Mouse (Mus musculus): ENCODE results near the gene Ninj2. TPM values are rescaled to one million over a fixed set of nuclear protein-coding genes. Genes with fewer than 3 reads are reported as not detected.

The Ninj2 gene
- polyA plus RNA-seq, 1 experiment from 2014 or later = not detected

DNA sequence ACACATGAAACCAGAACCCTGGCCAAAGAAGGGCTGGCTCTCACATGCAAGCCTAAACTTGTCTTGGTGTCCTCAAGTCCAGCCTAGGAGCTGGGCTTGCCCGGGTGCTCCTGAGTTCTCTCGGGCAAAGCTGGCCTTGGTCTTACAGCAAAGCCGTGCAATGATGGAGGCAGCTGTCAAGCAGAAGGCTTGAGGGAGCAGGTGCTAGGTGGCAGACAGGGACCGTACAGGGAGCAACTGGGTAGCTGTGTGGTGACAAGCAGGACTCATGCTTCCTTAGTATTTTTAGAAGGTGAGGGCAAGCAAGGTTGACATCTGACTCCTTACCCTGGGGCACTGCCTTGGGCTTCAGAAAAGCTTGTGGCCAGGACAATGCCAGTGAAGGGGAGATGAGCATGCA is 90.6 kb downstream of the Ninj2 start:
- Histone ChIP-seq H3K4me2 (replicated peaks; ENCODE audit: low read depth, low read length) (no peak overlapping the region), H3K4me1 (replicated peaks; ENCODE audit: control insufficient read depth, insufficient read depth, low read length) (0 out of 2 replicates have a peak, but pooled peaks cover 3% of the 10 kb centered on the region), H3K4me3 (ENCODE audit: low read depth, low read length) (no peak overlapping the region), H3K9me3 (ENCODE audit: control insufficient read depth, low read length) (no peaks in the 10 kb centered on the region), H3K36me3 (ENCODE audit: control insufficient read depth, insufficient read depth, low read length) (no peaks in the 10 kb centered on the region), H3K27ac (ENCODE audit: low read depth, low read length) (no peak overlapping the region), H3K27me3 (ENCODE audit: control insufficient read depth, insufficient read depth, low read length) (no peaks in the 10 kb centered on the region), H3K9ac (ENCODE audit: low read depth, low read length) (no peak overlapping the region)
- DNase-seq (ENCODE audit: low spot score) (no peak), ATAC-seq (ENCODE audit: low FRiP score) (no peak)
- WGBS = 88% methylated on average over 4 of the region's 4 CpGs

- H3K9me3 ChIP-seq (ENCODE audit: control insufficient read depth, low read length) = no peaks in the 10 kb centered on the region
- no peak overlapping the region for H3K27ac ChIP-seq (ENCODE audit: low read depth, low read length)
- H3K27me3 ChIP-seq (ENCODE audit: control insufficient read depth, insufficient read depth, low read length) = no peaks in the 10 kb centered on the region
- ATAC-seq (ENCODE audit: low FRiP score) (no peak), DNase-seq (ENCODE audit: low spot score) (no peak)
- 86% methylated on average over 12 of the region's 12 CpGs for WGBS
- no peak overlapping the region for H3K4me2 ChIP-seq (replicated peaks; ENCODE audit: low read depth, low read length)
- no peak overlapping the region for H3K4me3 ChIP-seq (ENCODE audit: low read depth, low read length)
- H3K9ac ChIP-seq (ENCODE audit: low read depth, low read length) = no peak overlapping the region
- no peaks in the 10 kb centered on the region for H3K36me3 ChIP-seq (ENCODE audit: control insufficient read depth, insufficient read depth, low read length)
- 0 out of 2 replicates have a peak, but pooled peaks cover 3% of the 10 kb centered on the region for H3K4me1 ChIP-seq (replicated peaks; ENCODE audit: control insufficient read depth, insufficient read depth, low read length)
Measured at GRCm38 (mm10) chr6:120185012-120185730, 92.0 kb downstream of the Ninj2 start.

GRCm38 (mm10) chr6:120185756-120186155 is 92.6 kb downstream of the Ninj2 start:
- 51% methylated on average over 7 of the region's 7 CpGs for WGBS
- no peak overlapping the region for H3K4me3 ChIP-seq (ENCODE audit: low read depth, low read length)
- H3K27ac ChIP-seq (ENCODE audit: low read depth, low read length) = no peak overlapping the region
- no peaks in the 10 kb centered on the region for H3K27me3 ChIP-seq (ENCODE audit: control insufficient read depth, insufficient read depth, low read length)
- 0 out of 2 replicates have a peak, but pooled peaks cover 3% of the 10 kb centered on the region for H3K4me1 ChIP-seq (replicated peaks; ENCODE audit: control insufficient read depth, insufficient read depth, low read length)
- H3K36me3 ChIP-seq (ENCODE audit: control insufficient read depth, insufficient read depth, low read length) = no peaks in the 10 kb centered on the region
- ATAC-seq (ENCODE audit: low FRiP score) = no peak
- DNase-seq (ENCODE audit: low spot score) = no peak
- no peaks in the 10 kb centered on the region for H3K9me3 ChIP-seq (ENCODE audit: control insufficient read depth, low read length)
- H3K4me2 ChIP-seq (replicated peaks; ENCODE audit: low read depth, low read length) = no peak overlapping the region
- no peak overlapping the region for H3K9ac ChIP-seq (ENCODE audit: low read depth, low read length)

GRCm38 (mm10) chr6:120186594-120186993 is 93.4 kb downstream of the Ninj2 start:
- DNase-seq (ENCODE audit: low spot score) (no peak), ATAC-seq (ENCODE audit: low FRiP score) (no peak)
- Histone ChIP-seq H3K4me2 (replicated peaks; ENCODE audit: low read depth, low read length) (no peak overlapping the region), H3K4me1 (replicated peaks; ENCODE audit: control insufficient read depth, insufficient read depth, low read length) (0 out of 2 replicates have a peak, but pooled peaks cover 3% of the 10 kb centered on the region), H3K36me3 (ENCODE audit: control insufficient read depth, insufficient read depth, low read length) (no peaks in the 10 kb centered on the region), H3K27ac (ENCODE audit: low read depth, low read length) (no peak overlapping the region), H3K27me3 (ENCODE audit: control insufficient read depth, insufficient read depth, low read length) (no peaks in the 10 kb centered on the region), H3K9ac (ENCODE audit: low read depth, low read length) (no peak overlapping the region), H3K9me3 (ENCODE audit: control insufficient read depth, low read length) (no peaks in the 10 kb centered on the region), H3K4me3 (ENCODE audit: low read depth, low read length) (no peak overlapping the region)
- WGBS = 72% methylated on average over 3 of the region's 3 CpGs

DNA sequence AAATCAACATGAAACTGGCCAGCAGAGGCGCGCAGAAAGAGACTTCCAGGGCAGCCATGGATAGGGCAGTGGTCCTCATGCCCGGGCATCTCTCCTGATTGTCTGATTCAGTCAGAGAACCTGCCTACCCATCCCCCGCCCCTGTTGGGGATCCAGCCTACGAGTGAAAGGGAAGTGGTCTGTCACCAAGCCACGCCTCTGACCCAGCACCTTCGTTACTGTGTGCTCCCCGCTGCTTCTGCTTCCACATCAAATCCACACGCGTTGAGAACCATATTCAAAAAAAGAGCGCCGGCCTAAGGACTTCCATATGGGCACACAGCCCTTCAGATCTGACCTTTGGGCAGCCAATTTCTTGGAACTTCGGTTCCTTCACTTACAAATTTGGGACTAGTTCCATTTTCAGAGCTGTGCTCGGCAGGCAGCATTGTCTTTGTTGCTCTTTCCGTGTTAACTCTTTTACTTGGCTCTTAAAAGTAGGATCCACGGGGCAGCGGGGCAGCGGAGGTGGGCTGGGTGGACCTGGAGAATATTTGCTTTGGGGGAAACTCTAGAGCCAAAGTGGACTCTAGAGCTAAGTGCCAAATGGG is 94.5 kb downstream of the Ninj2 start:
- H3K27ac ChIP-seq (ENCODE audit: low read depth, low read length) = no peak overlapping the region
- no peak for DNase-seq (ENCODE audit: low spot score)
- no peaks in the 10 kb centered on the region for H3K9me3 ChIP-seq (ENCODE audit: control insufficient read depth, low read length)
- ATAC-seq (ENCODE audit: low FRiP score) = no peak
- no peaks in the 10 kb centered on the region for H3K36me3 ChIP-seq (ENCODE audit: control insufficient read depth, insufficient read depth, low read length)
- no peaks in the 10 kb centered on the region for H3K27me3 ChIP-seq (ENCODE audit: control insufficient read depth, insufficient read depth, low read length)
- peak overlapping the region; percentile 8 for H3K4me2 ChIP-seq (replicated peaks; ENCODE audit: low read depth, low read length)
- H3K9ac ChIP-seq (ENCODE audit: low read depth, low read length) = no peak overlapping the region
- 10% methylated on average over 18 of the region's 18 CpGs for WGBS
- no peak overlapping the region for H3K4me3 ChIP-seq (ENCODE audit: low read depth, low read length)
- 0 out of 2 replicates have a peak, but pooled peaks cover 5% of the 10 kb centered on the region for H3K4me1 ChIP-seq (replicated peaks; ENCODE audit: control insufficient read depth, insufficient read depth, low read length)

- H3K9ac ChIP-seq (ENCODE audit: low read depth, low read length) = peak overlapping the region; percentile 34; the same call in 1 of the 2 replicates
- no peaks in the 10 kb centered on the region for H3K36me3 ChIP-seq (ENCODE audit: control insufficient read depth, insufficient read depth, low read length)
- H3K4me3 ChIP-seq (ENCODE audit: low read depth, low read length) = no peak overlapping the region
- no peak for DNase-seq (ENCODE audit: low spot score)
- no peaks in the 10 kb centered on the region for H3K27me3 ChIP-seq (ENCODE audit: control insufficient read depth, insufficient read depth, low read length)
- H3K27ac ChIP-seq (ENCODE audit: low read depth, low read length) = no peak overlapping the region
- H3K4me1 ChIP-seq (replicated peaks; ENCODE audit: control insufficient read depth, insufficient read depth, low read length) = 0 out of 2 replicates have a peak, but pooled peaks cover 5% of the 10 kb centered on the region
- H3K4me2 ChIP-seq (replicated peaks; ENCODE audit: low read depth, low read length) = peak overlapping the region; percentile 27
- no peaks in the 10 kb centered on the region for H3K9me3 ChIP-seq (ENCODE audit: control insufficient read depth, low read length)
- peak; percentile 63; the same call in 1 of the 2 replicates for ATAC-seq (ENCODE audit: low FRiP score)
- WGBS = 16% methylated on average over 24 of the region's 24 CpGs
Measured at GRCm38 (mm10) chr6:120188376-120189235, 95.5 kb downstream of the Ninj2 start.

GRCm38 (mm10) chr6:120189287-120189686 is 96.1 kb downstream of the Ninj2 start:
- no peaks in the 10 kb centered on the region for H3K9me3 ChIP-seq (ENCODE audit: control insufficient read depth, low read length)
- H3K4me1 ChIP-seq (replicated peaks; ENCODE audit: control insufficient read depth, insufficient read depth, low read length) = 0 out of 2 replicates have a peak, but pooled peaks cover 5% of the 10 kb centered on the region
- H3K4me3 ChIP-seq (ENCODE audit: low read depth, low read length) = no peak overlapping the region
- H3K27ac ChIP-seq (ENCODE audit: low read depth, low read length) = no peak overlapping the region
- no peak for DNase-seq (ENCODE audit: low spot score)
- H3K4me2 ChIP-seq (replicated peaks; ENCODE audit: low read depth, low read length) = no peak overlapping the region
- no peaks in the 10 kb centered on the region for H3K27me3 ChIP-seq (ENCODE audit: control insufficient read depth, insufficient read depth, low read length)
- no peak for ATAC-seq (ENCODE audit: low FRiP score)
- H3K9ac ChIP-seq (ENCODE audit: low read depth, low read length) = no peak overlapping the region
- H3K36me3 ChIP-seq (ENCODE audit: control insufficient read depth, insufficient read depth, low read length) = no peaks in the 10 kb centered on the region
- WGBS = 78% methylated on average over 5 of the region's 5 CpGs

- Histone ChIP-seq H3K9me3 (ENCODE audit: control insufficient read depth, low read length) (no peaks in the 10 kb centered on the region), H3K4me1 (replicated peaks; ENCODE audit: control insufficient read depth, insufficient read depth, low read length) (0 out of 2 replicates have a peak, but pooled peaks cover 5% of the 10 kb centered on the region)
- 91% methylated on average over 4 of the region's 4 CpGs for WGBS
Measured at GRCm38 (mm10) chr6:120190365-120190764, 97.2 kb downstream of the Ninj2 start.

More at GRCm38 (mm10) chr6:120190365-120190764, 97.2 kb downstream of the Ninj2 start:
- H3K4me3 ChIP-seq (ENCODE audit: low read depth, low read length) = no peak overlapping the region
- H3K27ac ChIP-seq (ENCODE audit: low read depth, low read length) = no peak overlapping the region
- H3K9ac ChIP-seq (ENCODE audit: low read depth, low read length) = no peak overlapping the region
- H3K27me3 ChIP-seq (ENCODE audit: control insufficient read depth, insufficient read depth, low read length) = no peaks in the 10 kb centered on the region
- H3K36me3 ChIP-seq (ENCODE audit: control insufficient read depth, insufficient read depth, low read length) = no peaks in the 10 kb centered on the region
- DNase-seq (ENCODE audit: low spot score) (no peak), ATAC-seq (ENCODE audit: low FRiP score) (no peak)
- H3K4me2 ChIP-seq (replicated peaks; ENCODE audit: low read depth, low read length) = no peak overlapping the region

Data from hindbrain, embryonic 11.5 days (tissue).